Mouse (Mus musculus): Measurements from ENCODE around the gene Ddx47.

GRCm38 (mm10) chr6:135023379-135023778 lies 12.0 kb downstream of the Ddx47 start:
- TF ChIP-seq POLR2A (IDR thresholded peaks at IDR 0.05; ENCODE audit: extremely low read depth, insufficient read depth, low read length) (no peak), CTCF (IDR thresholded peaks at IDR 0.05; ENCODE audit: extremely low read depth, insufficient read depth, low read length) (no peak)
